Mouse (Mus musculus) liver, adult 2 months (tissue): Measurements from ENCODE around the gene Setd1a.

Experiments used
- CTCF ChIP-seq: fragments of 200-500 bp; IDR thresholded peaks from 2 replicates; pipeline ENCODE4 v1.5.1; 2011; ENCODE audit warnings: low read depth, low read length, control low read depth
- POLR2A ChIP-seq: fragments of 200-500 bp; IDR thresholded peaks from 2 replicates; pipeline ENCODE4 v1.6.1; 2011; ENCODE audit warnings: low read length, control low read depth; ENCODE audit not compliant: insufficient read depth; ENCODE audit errors: extremely low read depth

DNA sequence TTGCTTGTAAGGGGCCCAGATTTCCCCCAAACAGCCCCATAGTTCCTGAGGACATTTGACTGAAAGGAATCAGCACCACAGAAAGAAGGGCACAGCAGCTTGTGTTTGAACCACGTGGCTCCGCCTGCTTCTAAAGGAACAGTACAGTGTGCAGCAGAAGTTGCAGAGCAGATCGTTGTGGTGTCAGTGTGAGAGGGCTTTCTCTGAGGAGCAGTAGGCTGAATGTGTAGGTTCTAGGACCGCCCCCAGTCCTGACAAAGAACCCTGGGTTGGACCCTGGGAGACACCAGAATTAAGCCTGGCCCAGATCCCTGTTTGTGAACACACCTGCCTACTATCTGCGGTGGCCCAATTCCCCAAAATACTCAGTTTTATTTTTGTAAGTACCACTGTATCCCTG, 5.2 kb upstream of the Setd1a start:
- TF ChIP-seq CTCF (no peak), POLR2A (no peak)
